Mouse (Mus musculus): ENCODE measurements at regions not wholly inside any gene's neighbourhood (a gene's known extent, or its start where the extent isn't known, plus 50 kb on each side); places are given as distances from the start of the nearest gene placed in this dataset.

DNA sequence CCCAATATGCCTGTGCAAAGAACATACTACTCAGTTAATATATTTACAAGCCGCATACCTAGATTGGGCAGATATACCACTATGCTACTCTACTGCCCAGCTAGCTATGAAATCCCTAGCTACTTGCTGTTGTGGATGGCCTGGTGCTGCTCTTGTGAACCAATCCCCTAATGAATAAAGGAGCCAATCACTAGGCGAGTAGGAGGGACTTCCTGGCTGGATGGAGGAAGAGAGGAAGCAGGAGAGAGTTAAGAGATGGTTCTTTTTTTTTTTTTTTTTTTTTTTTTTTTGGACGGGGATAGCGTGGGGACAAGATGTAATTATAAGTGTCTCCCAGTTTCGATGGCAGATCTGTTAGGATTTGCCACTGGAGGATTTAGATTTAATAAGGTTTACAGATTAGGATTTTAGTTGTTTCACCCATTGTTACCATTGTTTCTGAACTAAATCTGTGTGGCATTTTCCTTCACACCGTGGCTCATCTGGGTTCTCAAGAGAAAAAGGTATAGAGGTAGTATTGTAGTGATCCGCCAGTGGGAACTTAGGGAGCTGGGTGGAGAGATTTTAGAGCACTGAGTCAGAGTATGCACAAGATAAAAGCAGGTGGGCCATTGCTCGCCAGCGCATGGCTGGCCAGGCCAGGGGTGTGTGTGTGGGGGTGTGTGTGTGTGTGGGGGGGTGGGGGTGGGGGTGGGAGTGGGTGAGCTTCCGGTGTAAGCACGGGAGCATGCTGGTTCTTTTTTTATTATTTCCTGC is 55.1 kb upstream of the Tns3 start:
- H3K9me3 ChIP-seq (ENCODE audit: low read depth, low read length) = no peaks in the 10 kb centered on the region
- ATAC-seq (ENCODE audit: insufficient read depth) (no peak), DNase-seq (no peak)
- no peak overlapping the region for H3K4me3 ChIP-seq (ENCODE audit: low read depth, low read length)
- H3K27me3 ChIP-seq (ENCODE audit: insufficient read depth, low read length) = no peaks in the 10 kb centered on the region
- no peak overlapping the region for H3K27ac ChIP-seq (ENCODE audit: low read depth)
- WGBS = 84% methylated on average over 11 of the region's 11 CpGs
- no peaks in the 10 kb centered on the region for H3K36me3 ChIP-seq (ENCODE audit: insufficient read depth)
- no peak for TF ChIP-seq CTCF (IDR thresholded peaks at IDR 0.05; ENCODE audit: low read depth)
- H3K4me1 ChIP-seq (ENCODE audit: insufficient read depth) = no peaks in the 10 kb centered on the region
- no peak overlapping the region for H3K4me2 ChIP-seq
- H3K9ac ChIP-seq = no peak overlapping the region

DNA sequence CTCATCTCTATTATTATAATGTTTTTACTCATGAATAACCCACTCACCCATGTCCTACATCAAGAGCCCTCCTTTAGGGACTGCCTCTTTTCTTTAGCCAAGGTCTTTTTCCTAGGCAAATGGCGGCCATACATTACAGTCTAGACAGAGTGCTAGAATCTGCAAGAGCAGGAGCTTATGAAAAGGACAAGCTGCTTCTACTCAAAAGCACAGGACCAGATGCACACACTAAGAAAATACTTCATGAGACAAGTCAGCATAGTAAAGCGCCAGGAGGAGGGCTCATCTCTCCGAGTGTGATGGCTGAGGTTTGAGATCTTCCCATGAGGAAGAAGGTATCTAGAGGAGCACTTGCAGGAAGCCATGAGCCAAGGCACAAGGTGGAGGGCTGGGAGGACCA is 53.4 kb upstream of the Tns3 start:
- ATAC-seq (ENCODE audit: insufficient read depth) = no peak

DNA sequence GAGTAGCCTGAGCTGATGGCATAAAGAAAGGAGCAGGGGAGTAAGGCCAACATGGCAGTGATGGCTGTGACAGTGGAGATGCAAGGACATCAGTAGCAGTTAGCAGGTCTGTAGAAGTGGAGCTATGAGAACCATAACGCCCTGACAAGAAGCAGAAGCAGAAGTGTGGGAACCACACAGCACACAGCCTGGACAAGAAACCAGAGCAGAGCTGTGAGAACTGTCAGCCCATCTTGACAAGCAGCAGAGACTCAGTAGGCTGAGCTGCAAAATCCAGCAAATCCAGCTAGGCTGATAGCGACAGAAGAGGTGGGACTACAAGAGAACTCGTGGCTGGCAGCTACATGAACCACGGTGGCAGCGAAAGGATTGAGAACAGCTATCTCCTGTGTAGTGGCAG is 52.5 kb upstream of the Tns3 start:
- no peak for TF ChIP-seq CTCF (IDR thresholded peaks at IDR 0.05; ENCODE audit: low read depth)
- Histone ChIP-seq H3K9me3 (ENCODE audit: low read depth, low read length) (no peaks in the 10 kb centered on the region), H3K9ac (no peak overlapping the region), H3K4me3 (ENCODE audit: low read depth, low read length) (no peak overlapping the region), H3K4me1 (ENCODE audit: insufficient read depth) (no peaks in the 10 kb centered on the region), H3K36me3 (ENCODE audit: insufficient read depth) (no peaks in the 10 kb centered on the region), H3K27ac (ENCODE audit: low read depth) (no peak overlapping the region), H3K27me3 (ENCODE audit: insufficient read depth, low read length) (no peaks in the 10 kb centered on the region), H3K4me2 (no peak overlapping the region)
- DNase-seq (no peak), ATAC-seq (ENCODE audit: insufficient read depth) (no peak)
- 51% methylated on average over 5 of the region's 5 CpGs for WGBS

More for the DNA sequence above, 53.4 kb upstream of the Tns3 start:
- H3K36me3 ChIP-seq (ENCODE audit: insufficient read depth) = no peaks in the 10 kb centered on the region
- H3K9ac ChIP-seq = no peak overlapping the region
- H3K4me1 ChIP-seq (ENCODE audit: insufficient read depth) = no peaks in the 10 kb centered on the region
- TF ChIP-seq CTCF (IDR thresholded peaks at IDR 0.05; ENCODE audit: low read depth) = no peak
- no peaks in the 10 kb centered on the region for H3K9me3 ChIP-seq (ENCODE audit: low read depth, low read length)
- 80% methylated on average over 3 of the region's 3 CpGs for WGBS
- no peaks in the 10 kb centered on the region for H3K27me3 ChIP-seq (ENCODE audit: insufficient read depth, low read length)
- H3K4me3 ChIP-seq (ENCODE audit: low read depth, low read length) = no peak overlapping the region
- no peak overlapping the region for H3K4me2 ChIP-seq
- no peak overlapping the region for H3K27ac ChIP-seq (ENCODE audit: low read depth)
- DNase-seq = no peak

GRCm38 (mm10) chr11:8715775-8716174 is 51.4 kb upstream of the Tns3 start:
- Histone ChIP-seq H3K27me3 (ENCODE audit: insufficient read depth, low read length) (no peaks in the 10 kb centered on the region), H3K4me3 (ENCODE audit: low read depth, low read length) (no peak overlapping the region), H3K27ac (ENCODE audit: low read depth) (no peak overlapping the region), H3K4me1 (ENCODE audit: insufficient read depth) (no peaks in the 10 kb centered on the region), H3K36me3 (ENCODE audit: insufficient read depth) (no peaks in the 10 kb centered on the region), H3K9me3 (ENCODE audit: low read depth, low read length) (no peaks in the 10 kb centered on the region), H3K9ac (no peak overlapping the region), H3K4me2 (no peak overlapping the region)
- TF ChIP-seq CTCF (IDR thresholded peaks at IDR 0.05; ENCODE audit: low read depth) = no peak
- 67% methylated on average over 2 of the region's 2 CpGs for WGBS
- ATAC-seq (ENCODE audit: insufficient read depth) = no peak
- DNase-seq = no peak
